Mouse (Mus musculus): Measurements from ENCODE around the gene Fam13a.

Gene Fam13a

GRCm38 (mm10) chr6:58933189-58933913, 91.0 kb downstream of the Fam13a start:
- peak; percentile 83 to 94 for DNase-seq (ENCODE audit: low spot score in 2 of 2)

- no peak for DNase-seq (ENCODE audit: low spot score in 2 of 2)
Observed at GRCm38 (mm10) chr6:58932515-58933188, 91.7 kb downstream of the Fam13a start.

GRCm38 (mm10) chr6:58931149-58931548, 93.2 kb downstream of the Fam13a start:
- DNase-seq (ENCODE audit: low spot score in 2 of 2): no peak

GRCm38 (mm10) chr6:58929911-58930431, 94.4 kb downstream of the Fam13a start:
- peak; percentile 69 to 71 for DNase-seq (ENCODE audit: low spot score in 2 of 2)

GRCm38 (mm10) chr6:58927881-58928280, 96.5 kb downstream of the Fam13a start:
- DNase-seq (ENCODE audit: low spot score in 2 of 2): no peak

GRCm38 (mm10) chr6:58922511-58922910, 101.8 kb downstream of the Fam13a start:
- no peak for DNase-seq (ENCODE audit: low spot score in 2 of 2)

GRCm38 (mm10) chr6:58921623-58922022, 102.7 kb downstream of the Fam13a start:
- DNase-seq (ENCODE audit: low spot score in 2 of 2): no peak

- DNase-seq (ENCODE audit: low spot score in 2 of 2): no peak
Observed at GRCm38 (mm10) chr6:58920735-58921134, 103.6 kb downstream of the Fam13a start.

- DNase-seq (ENCODE audit: low spot score in 2 of 2): no peak
Observed at GRCm38 (mm10) chr6:58916498-58916897, 107.9 kb downstream of the Fam13a start.

- no peak for DNase-seq (ENCODE audit: low spot score in 2 of 2)
Observed at GRCm38 (mm10) chr6:58913971-58914370, 110.4 kb downstream of the Fam13a start.

- DNase-seq (ENCODE audit: low spot score in 2 of 2): no peak
Observed at GRCm38 (mm10) chr6:58913551-58913950, 110.8 kb downstream of the Fam13a start.

- DNase-seq (ENCODE audit: low spot score in 2 of 2): no peak
Observed at GRCm38 (mm10) chr6:58912842-58913241, 111.5 kb downstream of the Fam13a start.

GRCm38 (mm10) chr6:58907791-58908190, 116.6 kb downstream of the Fam13a start:
- no peak for DNase-seq (ENCODE audit: low spot score in 2 of 2)

GRCm38 (mm10) chr6:58907336-58907735, 117.0 kb downstream of the Fam13a start:
- no peak for DNase-seq (ENCODE audit: low spot score in 2 of 2)

- peak; percentile 85 to 90 for DNase-seq (ENCODE audit: low spot score in 2 of 2)
Observed at GRCm38 (mm10) chr6:58906852-58907261, 117.5 kb downstream of the Fam13a start, which contains the start of gene Nap1l5. TSS of gene Nap1l5 (minus strand) at chr6:58907076.

- no peak for DNase-seq (ENCODE audit: low spot score in 2 of 2)
Observed at GRCm38 (mm10) chr6:58904551-58904950, 119.8 kb downstream of the Fam13a start.

- DNase-seq (ENCODE audit: low spot score in 2 of 2): peak; percentile 75 to 85
Observed at GRCm38 (mm10) chr6:58903171-58903570, 121.2 kb downstream of the Fam13a start.

GRCm38 (mm10) chr6:58900536-58900935, 123.8 kb downstream of the Fam13a start:
- no peak for DNase-seq (ENCODE audit: low spot score in 2 of 2)

GRCm38 (mm10) chr6:58899076-58899475, 125.3 kb downstream of the Fam13a start:
- no peak for DNase-seq (ENCODE audit: low spot score in 2 of 2)

GRCm38 (mm10) chr6:58896648-58897047, 127.7 kb downstream of the Fam13a start:
- no peak for DNase-seq (ENCODE audit: low spot score in 2 of 2)

- no peak for DNase-seq (ENCODE audit: low spot score in 2 of 2)
Observed at GRCm38 (mm10) chr6:58894994-58895393, 129.4 kb downstream of the Fam13a start.

- DNase-seq (ENCODE audit: low spot score in 2 of 2): no peak
Observed at GRCm38 (mm10) chr6:58893307-58893706, 131.0 kb downstream of the Fam13a start.

- no peak for DNase-seq (ENCODE audit: low spot score in 2 of 2)
Observed at GRCm38 (mm10) chr6:58889917-58890316, 134.4 kb downstream of the Fam13a start.

Measured in right cerebral cortex, postnatal 10 days (tissue).